Mouse (Mus musculus): ENCODE results near the gene Bicdl1. TPM values are rescaled to one million over a fixed set of nuclear protein-coding genes. Genes with fewer than 3 reads are reported as not detected.
"Not testable (repeated sequence)": the region's sequence is repeated elsewhere in the genome, so short reads cannot be mapped to it uniquely, and the experiment has no call there.

Bicdl1 gene
- polyA plus RNA-seq, 1 experiment from 2014 or later, result 9.2 TPM

DNA sequence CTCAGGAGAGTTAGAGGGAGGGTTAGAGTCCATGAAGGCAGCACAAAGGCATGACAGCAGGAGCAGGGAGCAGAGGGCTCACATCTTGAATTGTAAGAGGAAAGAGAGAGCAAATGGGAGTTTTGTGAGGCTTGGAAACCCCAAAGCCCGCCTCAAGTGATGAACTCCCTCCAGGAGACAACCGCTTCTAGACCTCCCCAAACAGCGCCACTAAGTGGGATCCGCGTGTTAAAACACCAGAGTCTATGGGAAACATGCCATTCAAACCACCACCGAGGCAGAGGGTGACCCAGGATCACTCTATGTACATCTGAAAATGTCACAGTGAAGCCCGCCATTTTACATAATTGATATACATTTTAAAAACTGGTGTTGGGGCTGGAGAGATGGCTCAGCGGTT is 26.1 kb upstream of the Bicdl1 start:
- Histone ChIP-seq H3K9me3 (replicated peaks; ENCODE audit: control insufficient read depth, low read length) (no peaks in the 10 kb centered on the region), H3K4me2 (ENCODE audit: low read depth, low read length) (no peak overlapping the region), H3K36me3 (ENCODE audit: control insufficient read depth, insufficient read depth) (no peaks in the 10 kb centered on the region), H3K4me3 (ENCODE audit: low read length) (no peak overlapping the region), H3K27me3 (ENCODE audit: control insufficient read depth, insufficient read depth, low read length) (no peaks in the 10 kb centered on the region), H3K27ac (ENCODE audit: low read length) (no peak overlapping the region), H3K9ac (ENCODE audit: low read length) (no peak overlapping the region), H3K4me1 (ENCODE audit: control insufficient read depth, insufficient read depth, low read length) (peaks cover 4% of the 10 kb centered on the region; the same call in 1 of the 2 replicates)
- ATAC-seq (replicated peaks; ENCODE audit: extremely low read depth, insufficient read depth, low FRiP score), result no peak
- 75% methylated on average over 8 of the region's 8 CpGs for WGBS

- Histone ChIP-seq H3K27ac (ENCODE audit: low read length) (no peak overlapping the region), H3K9me3 (replicated peaks; ENCODE audit: control insufficient read depth, low read length) (0 out of 2 replicates have a peak, but pooled peaks cover 2% of the 10 kb centered on the region), H3K4me3 (ENCODE audit: low read length) (no peak overlapping the region), H3K36me3 (ENCODE audit: control insufficient read depth, insufficient read depth) (no peaks in the 10 kb centered on the region), H3K4me1 (ENCODE audit: control insufficient read depth, insufficient read depth, low read length) (peaks cover under 1% of the 10 kb centered on the region; the same call in 1 of the 2 replicates), H3K27me3 (ENCODE audit: control insufficient read depth, insufficient read depth, low read length) (no peaks in the 10 kb centered on the region), H3K9ac (ENCODE audit: low read length) (no peak overlapping the region), H3K4me2 (ENCODE audit: low read depth, low read length) (no peak overlapping the region)
- 55% methylated on average over 7 of the region's 7 CpGs for WGBS
- no peak for ATAC-seq (replicated peaks; ENCODE audit: extremely low read depth, insufficient read depth, low FRiP score)
Measured at GRCm38 (mm10) chr5:115755501-115755900, 24.1 kb upstream of the Bicdl1 start.

GRCm38 (mm10) chr5:115754831-115755230 is 23.4 kb upstream of the Bicdl1 start:
- Histone ChIP-seq H3K27me3 (ENCODE audit: control insufficient read depth, insufficient read depth, low read length) (no peaks in the 10 kb centered on the region), H3K4me1 (ENCODE audit: control insufficient read depth, insufficient read depth, low read length) (no peaks in the 10 kb centered on the region), H3K9ac (ENCODE audit: low read length) (no peak overlapping the region), H3K36me3 (ENCODE audit: control insufficient read depth, insufficient read depth) (no peaks in the 10 kb centered on the region), H3K4me3 (ENCODE audit: low read length) (no peak overlapping the region), H3K4me2 (ENCODE audit: low read depth, low read length) (no peak overlapping the region), H3K9me3 (replicated peaks; ENCODE audit: control insufficient read depth, low read length) (0 out of 2 replicates have a peak, but pooled peaks cover 3% of the 10 kb centered on the region), H3K27ac (ENCODE audit: low read length) (no peak overlapping the region)
- WGBS, result 71% methylated on average over 9 of the region's 9 CpGs
- no peak; the same call in 1 of the 2 replicates for ATAC-seq (replicated peaks; ENCODE audit: extremely low read depth, insufficient read depth, low FRiP score)

- no peak for ATAC-seq (replicated peaks; ENCODE audit: extremely low read depth, insufficient read depth, low FRiP score)
- H3K4me1 ChIP-seq (ENCODE audit: control insufficient read depth, insufficient read depth, low read length), result no peaks in the 10 kb centered on the region
- no peaks in the 10 kb centered on the region for H3K27me3 ChIP-seq (ENCODE audit: control insufficient read depth, insufficient read depth, low read length)
- no peak overlapping the region for H3K27ac ChIP-seq (ENCODE audit: low read length)
- WGBS, result 71% methylated on average over 5 of the region's 5 CpGs
- 0 out of 2 replicates have a peak, but pooled peaks cover 3% of the 10 kb centered on the region for H3K9me3 ChIP-seq (replicated peaks; ENCODE audit: control insufficient read depth, low read length)
- no peak overlapping the region for H3K4me2 ChIP-seq (ENCODE audit: low read depth, low read length)
- no peak overlapping the region for H3K9ac ChIP-seq (ENCODE audit: low read length)
- no peak overlapping the region for H3K4me3 ChIP-seq (ENCODE audit: low read length)
- no peaks in the 10 kb centered on the region for H3K36me3 ChIP-seq (ENCODE audit: control insufficient read depth, insufficient read depth)
Measured at GRCm38 (mm10) chr5:115752883-115753282, 21.5 kb upstream of the Bicdl1 start.

- H3K27me3 ChIP-seq (ENCODE audit: control insufficient read depth, insufficient read depth, low read length), result not testable (repeated sequence)
- 86% methylated on average over 9 of the region's 9 CpGs for WGBS
Measured at GRCm38 (mm10) chr5:115751916-115752315, 20.5 kb upstream of the Bicdl1 start.

DNA sequence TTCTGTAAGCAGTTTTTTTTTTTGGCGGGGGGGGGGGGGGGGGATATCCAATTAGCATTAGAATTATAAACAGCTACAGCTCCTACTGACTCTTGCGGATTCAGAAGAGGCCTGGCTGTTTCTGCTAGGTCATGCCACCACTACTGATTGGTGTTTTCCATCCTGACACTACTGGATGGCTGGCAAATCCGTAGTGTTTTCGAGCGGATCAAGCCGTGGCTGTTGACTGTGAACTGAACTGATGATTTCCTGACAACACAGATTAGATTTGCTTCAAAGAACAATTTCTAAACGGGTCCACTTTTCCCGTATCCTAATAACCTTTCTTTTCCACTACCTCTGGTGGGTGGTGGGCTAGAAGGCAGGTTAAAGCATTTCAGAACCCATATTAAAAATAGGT is 16.9 kb upstream of the Bicdl1 start:
- ATAC-seq (replicated peaks; ENCODE audit: extremely low read depth, insufficient read depth, low FRiP score), result no peak
- Histone ChIP-seq H3K27me3 (ENCODE audit: control insufficient read depth, insufficient read depth, low read length) (no peaks in the 10 kb centered on the region), H3K9ac (ENCODE audit: low read length) (no peak overlapping the region), H3K4me2 (ENCODE audit: low read depth, low read length) (no peak overlapping the region), H3K4me1 (ENCODE audit: control insufficient read depth, insufficient read depth, low read length) (no peaks in the 10 kb centered on the region), H3K4me3 (ENCODE audit: low read length) (no peak overlapping the region), H3K36me3 (ENCODE audit: control insufficient read depth, insufficient read depth) (no peaks in the 10 kb centered on the region), H3K27ac (ENCODE audit: low read length) (no peak overlapping the region), H3K9me3 (replicated peaks; ENCODE audit: control insufficient read depth, low read length) (0 out of 2 replicates have a peak, but pooled peaks cover 5% of the 10 kb centered on the region)
- WGBS, result 46% methylated on average over 8 of the region's 8 CpGs

More at GRCm38 (mm10) chr5:115751916-115752315, 20.5 kb upstream of the Bicdl1 start:
- ATAC-seq (replicated peaks; ENCODE audit: extremely low read depth, insufficient read depth, low FRiP score); H3K4me2 ChIP-seq (ENCODE audit: low read depth, low read length); H3K9ac ChIP-seq (ENCODE audit: low read length); H3K36me3 ChIP-seq (ENCODE audit: control insufficient read depth, insufficient read depth); H3K4me3 ChIP-seq (ENCODE audit: low read length); H3K9me3 ChIP-seq (replicated peaks; ENCODE audit: control insufficient read depth, low read length); H3K27ac ChIP-seq (ENCODE audit: low read length); H3K4me1 ChIP-seq (ENCODE audit: control insufficient read depth, insufficient read depth, low read length): not testable (repeated sequence)

GRCm38 (mm10) chr5:115745319-115745718 is 13.9 kb upstream of the Bicdl1 start:
- Histone ChIP-seq H3K4me1 (ENCODE audit: control insufficient read depth, insufficient read depth, low read length) (no peaks in the 10 kb centered on the region), H3K9ac (ENCODE audit: low read length) (no peak overlapping the region), H3K36me3 (ENCODE audit: control insufficient read depth, insufficient read depth) (no peaks in the 10 kb centered on the region), H3K4me2 (ENCODE audit: low read depth, low read length) (no peak overlapping the region), H3K27ac (ENCODE audit: low read length) (no peak overlapping the region), H3K9me3 (replicated peaks; ENCODE audit: control insufficient read depth, low read length) (0 out of 2 replicates have a peak, but pooled peaks cover 2% of the 10 kb centered on the region), H3K4me3 (ENCODE audit: low read length) (no peak overlapping the region), H3K27me3 (ENCODE audit: control insufficient read depth, insufficient read depth, low read length) (no peaks in the 10 kb centered on the region)
- WGBS, result 74% methylated on average over 15 of the region's 15 CpGs
- ATAC-seq (replicated peaks; ENCODE audit: extremely low read depth, insufficient read depth, low FRiP score), result no peak

DNA sequence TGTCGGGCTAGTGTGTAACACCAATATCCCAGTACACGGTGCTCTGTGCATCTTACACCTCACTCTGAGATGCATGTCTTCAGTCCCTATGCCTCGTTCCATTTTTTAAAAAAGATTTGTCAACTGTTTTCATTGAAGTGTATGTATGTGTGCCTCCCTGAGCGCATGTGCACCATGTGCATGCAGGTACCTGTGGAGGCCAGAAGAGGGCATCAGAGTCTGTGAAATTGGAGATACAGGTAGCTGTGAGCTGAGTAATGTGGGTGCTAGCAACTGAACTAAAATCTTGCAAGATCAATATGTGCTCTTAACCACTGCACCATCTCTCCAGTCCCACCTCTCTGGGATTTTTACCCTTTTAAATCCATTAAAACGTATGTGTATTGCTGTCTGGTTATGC is 6.6 kb upstream of the Bicdl1 start:
- Histone ChIP-seq H3K9me3 (replicated peaks; ENCODE audit: control insufficient read depth, low read length) (peaks cover 7% of the 10 kb centered on the region), H3K4me2 (ENCODE audit: low read depth, low read length) (no peak overlapping the region), H3K4me1 (ENCODE audit: control insufficient read depth, insufficient read depth, low read length) (no peaks in the 10 kb centered on the region), H3K9ac (ENCODE audit: low read length) (no peak overlapping the region), H3K27me3 (ENCODE audit: control insufficient read depth, insufficient read depth, low read length) (peaks cover 9% of the 10 kb centered on the region), H3K4me3 (ENCODE audit: low read length) (no peak overlapping the region), H3K27ac (ENCODE audit: low read length) (no peak overlapping the region), H3K36me3 (ENCODE audit: control insufficient read depth, insufficient read depth) (no peaks in the 10 kb centered on the region)
- no peak for ATAC-seq (replicated peaks; ENCODE audit: extremely low read depth, insufficient read depth, low FRiP score)
- 84% methylated on average over 5 of the region's 5 CpGs for WGBS

DNA sequence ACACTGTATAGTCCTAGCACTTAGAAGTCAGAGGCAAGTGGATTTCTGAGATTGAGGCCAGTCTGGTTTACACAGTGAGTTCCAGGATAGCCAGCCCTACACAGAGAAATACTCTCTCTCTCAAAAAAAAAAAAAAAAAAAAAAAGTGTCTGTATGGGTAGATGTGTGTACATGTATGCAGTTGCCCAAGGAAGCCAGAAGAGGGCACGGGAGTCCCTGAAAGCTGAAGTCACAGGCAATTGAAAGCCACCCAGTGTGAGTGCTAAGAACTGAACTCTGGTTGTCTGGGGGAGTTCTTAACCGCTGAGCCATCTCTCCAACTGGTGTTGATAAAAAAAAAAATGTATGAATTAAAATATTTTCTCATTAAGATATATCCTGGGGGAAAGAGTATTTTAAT is 3.1 kb upstream of the Bicdl1 start:
- no peak overlapping the region for H3K9ac ChIP-seq (ENCODE audit: low read length)
- H3K4me3 ChIP-seq (ENCODE audit: low read length), result no peak overlapping the region
- H3K4me2 ChIP-seq (ENCODE audit: low read depth, low read length), result no peak overlapping the region
- no peaks in the 10 kb centered on the region for H3K36me3 ChIP-seq (ENCODE audit: control insufficient read depth, insufficient read depth)
- 79% methylated on average over 2 of the region's 2 CpGs for WGBS
- no peak for ATAC-seq (replicated peaks; ENCODE audit: extremely low read depth, insufficient read depth, low FRiP score)
- H3K27me3 ChIP-seq (ENCODE audit: control insufficient read depth, insufficient read depth, low read length), result peaks cover 26% of the 10 kb centered on the region
- peaks cover 7% of the 10 kb centered on the region for H3K9me3 ChIP-seq (replicated peaks; ENCODE audit: control insufficient read depth, low read length)
- H3K4me1 ChIP-seq (ENCODE audit: control insufficient read depth, insufficient read depth, low read length), result peaks cover 14% of the 10 kb centered on the region
- H3K27ac ChIP-seq (ENCODE audit: low read length), result no peak overlapping the region

All from heart, embryonic 16.5 days (tissue).